Mouse (Mus musculus) heart, postnatal 0 days (tissue): Measurements from ENCODE around the gene Ubxn11.

Source experiments
- CTCF ChIP-seq: IDR thresholded peaks from 2 replicates; pipeline ENCODE4 v1.5.1; 2016; ENCODE audit warnings: antibody characterized with exemption, control low read depth, low read depth
- EP300 ChIP-seq: IDR thresholded peaks from 2 replicates; pipeline ENCODE4 v1.6.1; 2016; ENCODE audit warnings: antibody characterized with exemption, low read depth

GRCm38 (mm10) chr4:134158774-134159173 lies 56.4 kb downstream of the Ubxn11 start:
- TF ChIP-seq CTCF (no peak), EP300 (no peak)
